Mouse (Mus musculus) testis, adult 2 months (tissue): ENCODE measurements at regions not wholly inside any gene's neighbourhood (a gene's known extent, or its start where the extent isn't known, plus 50 kb on each side); places are given as distances from the start of the nearest gene placed in this dataset.

Experiments used
- CTCF ChIP-seq: fragments of 200-500 bp; IDR thresholded peaks from 2 replicates; pipeline ENCODE4 v1.5.1; 2012; ENCODE audit warnings: low read depth, mild to moderate bottlenecking, inconsistent platforms, low read length, moderate library complexity; ENCODE audit not compliant: control insufficient read depth, insufficient read depth, insufficient replicate concordance
- POLR2A ChIP-seq: fragments of 200-500 bp; IDR thresholded peaks from 2 replicates; pipeline ENCODE4 v1.6.1; 2012; ENCODE audit warnings: low read depth, mild to moderate bottlenecking, inconsistent platforms, low read length, moderate library complexity; ENCODE audit not compliant: control insufficient read depth

- no peak for TF ChIP-seq CTCF
- no peak for TF ChIP-seq POLR2A
These were observed 207.3 kb downstream of the Sec16b start for GRCm38 (mm10) chr1:157713851-157714250.
